Mouse (Mus musculus): Measurements from ENCODE around the gene Wbp4. TPM values are rescaled to one million over a fixed set of nuclear protein-coding genes. Genes with fewer than 3 reads are reported as not detected.
A peak's percentile ranks its signal among the peaks of the same experiment; 100 is the strongest.

Wbp4 gene
- polyA plus RNA-seq, 1 experiment from 2014 or later = 45.6 TPM

GRCm38 (mm10) chr14:79425979-79426729, 55.2 kb downstream of the Wbp4 start, which contains the start of gene Kbtbd7:
TSS of gene Kbtbd7 (plus strand) at chr14:79426511.
- DNase-seq (ENCODE audit: extremely low spot score, low spot score) = peak; percentile 93
- peak within 1 kb of the TSS; percentile 89 for H3K27ac ChIP-seq
- H3K27me3 ChIP-seq (ENCODE audit: poor library complexity, severe bottlenecking) = no peaks in the 10 kb centered on the region
- H3K36me3 ChIP-seq (replicated peaks) = peaks cover 17% of the 10 kb centered on the region
- peak within 1 kb of the TSS; percentile 60 for H3K4me3 ChIP-seq
- 0 out of 2 replicates have a peak, but pooled peaks cover 5% of the 10 kb centered on the region for H3K4me1 ChIP-seq
- H3K9me3 ChIP-seq = peaks cover 17% of the 10 kb centered on the region
- WGBS = under 1% methylated on average over 44 of the region's 44 CpGs

- 62% methylated on average over 20 of the region's 20 CpGs for WGBS
- Histone ChIP-seq H3K27me3 (ENCODE audit: poor library complexity, severe bottlenecking) (no peaks in the 10 kb centered on the region), H3K36me3 (replicated peaks) (0 out of 2 replicates have a peak, but pooled peaks cover 8% of the 10 kb centered on the region), H3K9me3 (no peaks in the 10 kb centered on the region), H3K4me3 (no peak overlapping the region), H3K4me1 (peaks cover 9% of the 10 kb centered on the region; the same call in 1 of the 2 replicates), H3K27ac (no peak overlapping the region)
- no peak for DNase-seq (ENCODE audit: extremely low spot score, low spot score)
These were observed 61.1 kb downstream of the Wbp4 start for GRCm38 (mm10) chr14:79420083-79420685.

- no peak for DNase-seq (ENCODE audit: extremely low spot score, low spot score)
- no peak overlapping the region for H3K4me3 ChIP-seq
- peaks cover 18% of the 10 kb centered on the region for H3K36me3 ChIP-seq (replicated peaks)
- 83% methylated on average over 6 of the region's 6 CpGs for WGBS
- no peaks in the 10 kb centered on the region for H3K9me3 ChIP-seq
- H3K27me3 ChIP-seq (ENCODE audit: poor library complexity, severe bottlenecking) = no peaks in the 10 kb centered on the region
- no peaks in the 10 kb centered on the region for H3K4me1 ChIP-seq
- H3K27ac ChIP-seq = no peak overlapping the region
These were observed 68.2 kb downstream of the Wbp4 start for GRCm38 (mm10) chr14:79413121-79413520.

GRCm38 (mm10) chr14:79410662-79411061, 70.7 kb downstream of the Wbp4 start:
- WGBS = 81% methylated on average over 2 of the region's 2 CpGs
- no peak overlapping the region for H3K27ac ChIP-seq

More at GRCm38 (mm10) chr14:79410662-79411061, 70.7 kb downstream of the Wbp4 start:
- Histone ChIP-seq H3K36me3 (replicated peaks) (peaks cover 21% of the 10 kb centered on the region), H3K9me3 (no peaks in the 10 kb centered on the region), H3K27me3 (ENCODE audit: poor library complexity, severe bottlenecking) (no peaks in the 10 kb centered on the region), H3K4me1 (no peaks in the 10 kb centered on the region), H3K4me3 (no peak overlapping the region)
- no peak for DNase-seq (ENCODE audit: extremely low spot score, low spot score)

Other genes with a start within 250 kb of the Wbp4 start
- gene Zfp957, start 234.2 kb downstream of the Wbp4 start, polyA plus RNA-seq (2016; fragmentation: Nextera tagmentation; extraction: Ambion mirVana) = not detected in 2 replicates
- gene Rgcc, start 179.9 kb downstream of the Wbp4 start, polyA plus RNA-seq (2016; fragmentation: Nextera tagmentation; extraction: Ambion mirVana) = 52.1 and 60.1 TPM in 2 replicates
- 50.7 and 51.8 TPM in 2 replicates for gene Naa16, start 90.7 kb downstream of the Wbp4 start, polyA plus RNA-seq (2016; fragmentation: Nextera tagmentation; extraction: Ambion mirVana)
- 9.3 and 11.5 TPM in 2 replicates for gene Mtrf1, start 83.7 kb downstream of the Wbp4 start, polyA plus RNA-seq (2016; fragmentation: Nextera tagmentation; extraction: Ambion mirVana)
- gene Kbtbd7, start 55.0 kb downstream of the Wbp4 start, polyA plus RNA-seq (2016; fragmentation: Nextera tagmentation; extraction: Ambion mirVana) = 11.2 and 11.7 TPM in 2 replicates
- gene Kbtbd6, start 29.7 kb downstream of the Wbp4 start, polyA plus RNA-seq (2016; fragmentation: Nextera tagmentation; extraction: Ambion mirVana) = 5.3 and 5.7 TPM in 2 replicates
- gene Elf1, start 326 bp downstream of the Wbp4 start, polyA plus RNA-seq (2016; fragmentation: Nextera tagmentation; extraction: Ambion mirVana) = 3.8 TPM in 2 replicates
- 152 and 162 TPM in 2 replicates for gene Sugt1, start 106.2 kb upstream of the Wbp4 start, polyA plus RNA-seq (2016; fragmentation: Nextera tagmentation; extraction: Ambion mirVana)
- gene Cnmd, start 180.7 kb upstream of the Wbp4 start, polyA plus RNA-seq (2016; fragmentation: Nextera tagmentation; extraction: Ambion mirVana) = 1.7 TPM in 2 replicates

Data from forebrain, embryonic 10.5 days (tissue).